Mouse (Mus musculus): ENCODE data around the gene Gba2. TPM values are rescaled to one million over a fixed set of nuclear protein-coding genes. Genes with fewer than 3 reads are reported as not detected.
A peak's percentile ranks its signal among the peaks of the same experiment; 100 is the strongest.

The Gba2 gene
- polyA plus RNA-seq (2015; fragmentation: Nextera tagmentation; extraction: Ambion mirVana), result 14.2 and 15.9 TPM in 2 replicates

GRCm38 (mm10) chr4:43578376-43579204, at the start of gene Gba2, which contains the start of gene Rgp1:
TSS of gene Gba2 (minus strand) at chr4:43578873.
TSS of gene Rgp1 (plus strand) at chr4:43578715.
- Histone ChIP-seq H3K9ac (ENCODE audit: low read depth, low read length) (peak within 1 kb of the TSS; percentile 78), H3K27ac (peak within 1 kb of the TSS; percentile 82), H3K9me3 (replicated peaks; ENCODE audit: low read length) (no peaks in the 10 kb centered on the region), H3K4me2 (ENCODE audit: low read length) (peak within 1 kb of the TSS; percentile 85), H3K27me3 (ENCODE audit: insufficient read depth, low read length) (no peaks in the 10 kb centered on the region), H3K4me1 (replicated peaks; ENCODE audit: insufficient read depth, low read length) (peaks cover 20% of the 10 kb centered on the region; the same call in 1 of the 2 replicates), H3K4me3 (replicated peaks; ENCODE audit: low read depth, low read length) (peak within 1 kb of the TSS; percentile 72), H3K36me3 (ENCODE audit: insufficient read depth, low read length) (peaks cover 28% of the 10 kb centered on the region)
- no peak for TF ChIP-seq CTCF (IDR thresholded peaks at IDR 0.05; ENCODE audit: low read depth)
- DNase-seq (ENCODE audit: low spot score) (peak; percentile 92), ATAC-seq (replicated peaks; ENCODE audit: low FRiP score, low read depth) (peak; percentile 93)
- under 1% methylated on average over 76 of the region's 76 CpGs for WGBS

GRCm38 (mm10) chr4:43620146-43620778, 41.6 kb upstream of the Gba2 start:
- H3K4me1 ChIP-seq (replicated peaks; ENCODE audit: insufficient read depth, low read length), result no peaks in the 10 kb centered on the region
- DNase-seq (ENCODE audit: low spot score) (no peak), ATAC-seq (replicated peaks; ENCODE audit: low FRiP score, low read depth) (no peak)
- no peak overlapping the region for H3K4me3 ChIP-seq (replicated peaks; ENCODE audit: low read depth, low read length)
- H3K36me3 ChIP-seq (ENCODE audit: insufficient read depth, low read length), result no peaks in the 10 kb centered on the region
- no peak overlapping the region for H3K27ac ChIP-seq
- H3K4me2 ChIP-seq (ENCODE audit: low read length), result no peak overlapping the region
- 0 out of 2 replicates have a peak, but pooled peaks cover under 1% of the 10 kb centered on the region for H3K9me3 ChIP-seq (replicated peaks; ENCODE audit: low read length)
- WGBS, result 83% methylated on average over 4 of the region's 4 CpGs
- TF ChIP-seq CTCF (IDR thresholded peaks at IDR 0.05; ENCODE audit: low read depth), result no peak
- H3K9ac ChIP-seq (ENCODE audit: low read depth, low read length), result no peak overlapping the region
- no peaks in the 10 kb centered on the region for H3K27me3 ChIP-seq (ENCODE audit: insufficient read depth, low read length)

GRCm38 (mm10) chr4:43613060-43613730, 34.5 kb upstream of the Gba2 start:
- Histone ChIP-seq H3K36me3 (ENCODE audit: insufficient read depth, low read length) (no peaks in the 10 kb centered on the region), H3K9me3 (replicated peaks; ENCODE audit: low read length) (no peaks in the 10 kb centered on the region), H3K4me2 (ENCODE audit: low read length) (no peak overlapping the region), H3K27me3 (ENCODE audit: insufficient read depth, low read length) (no peaks in the 10 kb centered on the region), H3K4me1 (replicated peaks; ENCODE audit: insufficient read depth, low read length) (no peaks in the 10 kb centered on the region), H3K4me3 (replicated peaks; ENCODE audit: low read depth, low read length) (no peak overlapping the region), H3K27ac (no peak overlapping the region), H3K9ac (ENCODE audit: low read depth, low read length) (no peak overlapping the region)
- ATAC-seq (replicated peaks; ENCODE audit: low FRiP score, low read depth) (no peak), DNase-seq (ENCODE audit: low spot score) (peak; percentile 52)
- TF ChIP-seq CTCF (IDR thresholded peaks at IDR 0.05; ENCODE audit: low read depth), result no peak
- 57% methylated on average over 3 of the region's 3 CpGs for WGBS

- H3K4me3 ChIP-seq (replicated peaks; ENCODE audit: low read depth, low read length), result no peak overlapping the region
- no peak for TF ChIP-seq CTCF (IDR thresholded peaks at IDR 0.05; ENCODE audit: low read depth)
- WGBS, result 65% methylated on average over 10 of the region's 10 CpGs
- no peaks in the 10 kb centered on the region for H3K4me1 ChIP-seq (replicated peaks; ENCODE audit: insufficient read depth, low read length)
- H3K9me3 ChIP-seq (replicated peaks; ENCODE audit: low read length), result no peaks in the 10 kb centered on the region
- ATAC-seq (replicated peaks; ENCODE audit: low FRiP score, low read depth) (no peak), DNase-seq (ENCODE audit: low spot score) (no peak)
- no peaks in the 10 kb centered on the region for H3K36me3 ChIP-seq (ENCODE audit: insufficient read depth, low read length)
- no peak overlapping the region for H3K4me2 ChIP-seq (ENCODE audit: low read length)
- no peak overlapping the region for H3K9ac ChIP-seq (ENCODE audit: low read depth, low read length)
- no peaks in the 10 kb centered on the region for H3K27me3 ChIP-seq (ENCODE audit: insufficient read depth, low read length)
- H3K27ac ChIP-seq, result no peak overlapping the region
Observed at GRCm38 (mm10) chr4:43612534-43612933, 33.9 kb upstream of the Gba2 start.

- Histone ChIP-seq H3K4me2 (ENCODE audit: low read length) (no peak overlapping the region), H3K27ac (no peak overlapping the region), H3K27me3 (ENCODE audit: insufficient read depth, low read length) (no peaks in the 10 kb centered on the region), H3K9ac (ENCODE audit: low read depth, low read length) (no peak overlapping the region), H3K4me1 (replicated peaks; ENCODE audit: insufficient read depth, low read length) (no peaks in the 10 kb centered on the region), H3K9me3 (replicated peaks; ENCODE audit: low read length) (no peaks in the 10 kb centered on the region), H3K36me3 (ENCODE audit: insufficient read depth, low read length) (no peaks in the 10 kb centered on the region), H3K4me3 (replicated peaks; ENCODE audit: low read depth, low read length) (no peak overlapping the region)
- DNase-seq (ENCODE audit: low spot score) (no peak), ATAC-seq (replicated peaks; ENCODE audit: low FRiP score, low read depth) (no peak)
- TF ChIP-seq CTCF (IDR thresholded peaks at IDR 0.05; ENCODE audit: low read depth), result no peak
- WGBS, result 61% methylated on average over 9 of the region's 9 CpGs
Observed at GRCm38 (mm10) chr4:43604751-43605685, 26.3 kb upstream of the Gba2 start.
